Mouse (Mus musculus): Measurements from ENCODE around the gene Stpg2.
"Not testable (repeated sequence)": the region's sequence is repeated elsewhere in the genome, so short reads cannot be mapped to it uniquely, and the experiment has no call there.

The Stpg2 gene

DNA sequence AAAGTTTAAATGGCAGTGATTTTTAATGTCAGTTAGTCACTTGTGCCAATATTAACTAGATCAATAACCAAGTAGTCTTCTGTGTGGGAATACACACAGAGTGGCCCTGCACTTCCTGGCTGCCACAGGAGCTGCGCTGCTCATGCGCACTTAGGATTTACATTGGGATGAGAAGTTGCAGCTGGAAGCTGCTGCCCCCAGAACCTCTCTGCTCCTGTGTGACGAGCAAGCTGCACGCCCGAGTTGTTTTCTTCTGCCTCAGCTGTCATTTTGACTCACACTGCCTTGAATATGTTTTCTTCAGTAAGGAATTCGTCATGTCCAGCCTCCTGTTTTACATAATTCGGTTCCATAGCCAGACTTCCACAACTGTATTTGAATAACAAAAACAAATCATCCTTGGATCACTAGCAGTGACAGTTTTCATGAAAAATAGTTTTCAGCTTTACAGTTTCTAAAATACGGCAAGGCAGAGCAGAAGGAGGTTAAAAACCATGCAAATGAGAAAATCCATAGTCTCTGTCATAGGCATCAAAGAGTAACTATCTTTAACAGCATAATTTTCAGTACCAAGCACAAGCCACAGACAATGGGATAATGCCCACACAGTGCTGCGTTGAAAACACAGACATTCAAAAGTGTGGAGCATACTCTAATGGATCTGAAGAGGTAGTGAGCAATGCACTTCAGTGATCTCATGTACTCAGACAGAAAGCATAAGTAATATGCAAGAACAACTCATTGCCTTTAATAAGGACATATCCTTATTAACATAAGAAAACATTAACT is 191.8 kb downstream of the Stpg2 start:
- no peak for ATAC-seq (ENCODE audit: insufficient number of reproducible peaks, low FRiP score, low TSS enrichment)

DNA sequence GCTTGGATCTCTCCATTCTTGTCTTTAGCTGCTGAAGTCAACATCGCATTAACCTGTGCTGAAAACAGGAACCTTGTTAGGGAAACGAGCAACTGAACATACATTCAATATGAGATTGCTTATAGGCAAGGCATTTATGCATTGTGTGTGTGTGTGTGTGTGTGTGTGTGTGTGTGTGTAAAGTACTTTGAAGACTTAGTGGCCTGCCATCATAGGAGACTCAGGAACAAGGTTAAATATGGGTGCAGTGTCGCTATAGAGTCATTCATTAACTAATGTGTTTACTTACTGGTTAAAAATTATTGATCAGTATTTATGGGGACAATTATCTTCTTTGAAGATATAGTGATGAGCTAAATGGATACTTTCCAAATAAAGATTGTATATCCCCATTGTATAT is 199.2 kb downstream of the Stpg2 start:
- no peak for ATAC-seq (ENCODE audit: insufficient number of reproducible peaks, low FRiP score, low TSS enrichment)

DNA sequence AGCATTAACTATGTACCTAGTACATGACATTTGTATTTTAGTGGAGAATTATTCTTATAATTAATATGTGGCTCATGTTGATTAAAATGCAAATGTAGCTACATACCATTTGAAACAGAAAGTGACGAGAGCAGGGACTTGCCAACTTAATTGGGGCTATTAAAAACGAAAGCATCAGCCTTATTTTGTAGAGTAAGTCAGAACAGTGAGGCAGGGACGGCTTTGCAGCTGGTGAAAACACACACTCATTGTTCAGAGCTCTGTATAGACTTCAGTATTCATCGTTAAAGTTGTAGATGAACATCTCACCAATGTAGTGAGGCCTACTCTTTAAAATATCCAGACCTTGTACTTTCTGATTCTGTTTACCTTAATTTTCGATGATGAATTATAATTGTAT is 213.6 kb downstream of the Stpg2 start:
- ATAC-seq (ENCODE audit: insufficient number of reproducible peaks, low FRiP score, low TSS enrichment): no peak

DNA sequence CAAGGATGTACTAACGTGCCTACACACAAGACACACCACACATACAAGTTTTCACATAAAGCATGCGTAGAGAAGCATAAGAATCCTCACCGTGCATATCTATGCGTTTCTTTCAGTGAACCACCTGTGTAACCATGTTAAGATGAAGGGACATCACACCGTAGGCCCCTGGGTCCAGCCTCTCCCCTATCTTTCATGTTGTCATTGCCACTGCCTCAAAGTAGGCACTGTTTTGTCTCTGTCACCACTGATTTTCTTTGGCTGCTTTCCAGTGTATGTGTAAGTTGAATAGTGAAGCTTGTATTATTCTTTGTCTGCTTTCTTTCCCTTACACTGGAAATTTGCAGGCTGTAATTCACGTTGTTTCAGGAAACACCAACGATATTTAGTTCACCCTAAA is 236.7 kb downstream of the Stpg2 start:
- no peak for ATAC-seq (ENCODE audit: insufficient number of reproducible peaks, low FRiP score, low TSS enrichment)

DNA sequence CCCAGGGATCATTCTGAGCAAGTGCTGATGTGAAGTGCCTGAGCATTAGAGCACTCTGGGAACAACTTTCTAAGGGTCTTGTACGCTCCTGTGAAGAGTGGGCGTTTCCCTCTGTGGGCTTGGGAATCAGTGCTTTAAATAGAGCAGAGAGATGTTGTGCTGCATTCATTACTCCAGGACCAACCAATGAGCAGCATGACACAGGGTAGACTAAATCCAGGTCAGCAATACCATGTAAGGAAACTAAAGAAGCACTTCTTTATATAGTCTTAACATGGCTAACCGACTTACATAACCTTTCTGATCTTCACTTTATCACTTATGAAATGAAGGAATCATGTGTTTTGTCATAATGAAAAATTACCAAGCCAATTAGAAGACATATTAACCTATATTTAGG is 290.4 kb downstream of the Stpg2 start:
- ATAC-seq (ENCODE audit: insufficient number of reproducible peaks, low FRiP score, low TSS enrichment): no peak

DNA sequence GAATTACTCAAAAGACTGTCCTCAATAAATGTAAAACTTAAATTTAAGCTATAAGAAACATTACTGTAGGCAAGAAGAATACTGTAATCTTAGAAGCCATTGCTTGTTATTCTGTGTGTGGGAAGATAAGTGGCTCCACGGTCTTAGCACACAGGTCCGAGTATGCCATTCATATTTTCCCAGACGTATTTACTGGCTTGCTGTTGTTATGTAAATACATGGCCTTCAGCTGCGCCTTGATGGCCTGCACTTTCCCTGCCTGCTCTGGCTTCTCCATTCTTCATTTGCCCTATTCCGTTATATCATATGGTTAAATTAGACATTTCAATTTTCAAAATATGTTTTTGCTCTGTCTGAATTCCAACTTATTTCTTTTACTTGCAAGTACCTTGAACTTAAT is 296.7 kb downstream of the Stpg2 start:
- no peak for ATAC-seq (ENCODE audit: insufficient number of reproducible peaks, low FRiP score, low TSS enrichment)

DNA sequence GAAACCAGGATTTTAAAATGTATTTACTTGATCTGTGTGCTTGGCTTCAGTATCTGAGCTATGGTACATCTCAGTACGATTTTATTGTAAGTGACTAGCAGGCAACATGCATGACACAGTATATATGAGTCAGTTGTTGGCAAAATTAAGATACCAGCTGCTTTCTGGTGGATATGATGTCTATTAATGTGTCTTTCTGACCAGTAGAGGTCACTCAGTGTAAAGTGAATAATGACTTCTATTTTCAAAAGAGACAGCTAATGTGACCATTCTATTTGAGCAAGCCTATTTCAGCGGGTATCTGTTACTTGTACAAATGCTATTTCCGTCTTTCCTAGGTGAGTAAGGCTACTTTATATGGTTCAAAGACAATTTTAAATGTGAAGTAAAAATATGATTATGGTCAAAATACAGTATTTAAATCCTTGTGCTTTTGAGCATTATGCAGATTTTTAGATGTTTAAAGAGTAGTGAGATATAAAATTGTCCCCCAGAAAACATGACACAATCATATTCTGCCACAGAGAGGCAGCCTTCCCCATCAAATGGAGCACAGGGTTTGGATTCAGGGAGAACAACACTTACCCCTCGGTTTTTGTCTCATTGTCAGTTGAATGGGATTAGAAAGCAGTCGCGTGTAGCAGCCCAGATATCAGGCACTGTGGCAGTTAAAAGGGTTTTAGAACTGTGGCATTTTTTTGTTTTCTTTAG is 303.9 kb downstream of the Stpg2 start:
- peak; percentile 98 for ATAC-seq (ENCODE audit: insufficient number of reproducible peaks, low FRiP score, low TSS enrichment)

DNA sequence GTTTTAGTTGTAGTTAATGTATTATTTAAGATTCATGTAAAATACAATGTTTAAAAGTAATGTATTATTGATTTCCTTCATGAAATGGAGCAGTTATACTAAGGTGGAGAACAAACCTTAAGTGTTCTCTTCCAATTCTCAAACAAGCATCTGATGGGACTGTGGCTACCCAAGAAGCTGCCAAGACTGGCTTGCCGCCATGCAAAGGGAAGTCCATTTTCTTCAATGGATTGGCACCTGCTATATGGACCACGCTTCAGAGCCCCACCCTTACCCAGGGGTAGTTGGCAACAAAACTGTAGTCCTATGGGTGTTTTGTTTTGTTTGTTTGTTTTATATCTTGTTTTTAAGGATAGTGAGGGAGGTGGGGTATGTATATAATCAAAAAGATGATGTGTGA is 373.0 kb downstream of the Stpg2 start:
- ATAC-seq (ENCODE audit: insufficient number of reproducible peaks, low FRiP score, low TSS enrichment): no peak

DNA sequence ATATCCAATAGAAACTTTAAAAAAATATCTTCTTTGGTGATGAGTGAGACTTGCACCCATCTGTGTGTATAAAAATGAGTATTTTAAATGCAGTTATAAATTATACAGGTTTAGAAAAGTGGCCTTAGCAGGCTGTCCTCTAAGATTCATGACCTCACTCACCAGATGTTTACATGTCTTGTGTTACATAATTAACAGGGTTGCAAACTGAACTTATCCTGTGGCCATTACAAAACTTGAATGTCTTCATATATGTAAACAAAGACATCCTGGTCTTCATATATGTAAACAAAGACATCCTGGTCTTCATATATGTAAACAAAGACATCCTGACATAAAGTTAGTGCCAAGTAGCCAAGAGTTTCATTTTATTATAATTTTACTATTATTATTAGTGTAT is 375.8 kb downstream of the Stpg2 start:
- no peak for ATAC-seq (ENCODE audit: insufficient number of reproducible peaks, low FRiP score, low TSS enrichment)

DNA sequence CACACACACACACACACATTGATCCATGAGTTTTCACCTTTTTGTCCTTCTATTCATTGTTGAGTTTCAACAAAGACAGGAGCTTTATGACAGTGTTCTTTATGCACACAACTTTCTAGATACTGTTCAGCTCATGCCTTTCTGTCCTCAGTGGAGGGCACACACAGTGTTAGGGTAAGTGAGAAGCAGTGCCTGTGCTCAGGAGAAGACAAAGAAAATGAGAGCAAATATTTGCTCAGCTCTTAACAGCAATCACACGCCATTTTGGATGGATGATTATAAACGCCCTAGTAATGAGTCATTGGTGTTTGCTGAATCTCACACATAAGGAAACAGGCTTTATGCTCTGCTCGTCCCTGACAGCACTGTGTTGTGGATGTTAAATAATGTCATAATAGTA is 394.0 kb downstream of the Stpg2 start:
- ATAC-seq (ENCODE audit: insufficient number of reproducible peaks, low FRiP score, low TSS enrichment): no peak

DNA sequence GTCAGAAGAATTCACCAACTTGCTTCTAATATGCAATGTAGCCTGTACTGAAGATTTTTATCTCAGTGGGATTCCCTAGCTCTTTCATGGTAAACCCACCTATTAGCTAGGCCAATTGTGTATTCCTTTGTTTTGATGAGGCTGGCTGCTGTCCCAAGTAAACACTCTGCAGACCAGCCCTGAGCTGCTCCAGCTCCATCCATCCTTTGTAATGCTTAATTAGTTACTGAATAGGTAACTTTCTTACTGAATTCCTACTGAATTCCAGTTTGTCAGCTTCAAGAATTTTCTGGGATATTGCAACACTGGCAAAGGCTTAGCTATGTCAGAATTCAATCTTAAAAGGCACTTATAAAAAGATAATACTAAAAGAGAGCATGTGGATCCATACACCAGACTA is 402.8 kb downstream of the Stpg2 start:
- ATAC-seq (ENCODE audit: insufficient number of reproducible peaks, low FRiP score, low TSS enrichment): not testable (repeated sequence)

DNA sequence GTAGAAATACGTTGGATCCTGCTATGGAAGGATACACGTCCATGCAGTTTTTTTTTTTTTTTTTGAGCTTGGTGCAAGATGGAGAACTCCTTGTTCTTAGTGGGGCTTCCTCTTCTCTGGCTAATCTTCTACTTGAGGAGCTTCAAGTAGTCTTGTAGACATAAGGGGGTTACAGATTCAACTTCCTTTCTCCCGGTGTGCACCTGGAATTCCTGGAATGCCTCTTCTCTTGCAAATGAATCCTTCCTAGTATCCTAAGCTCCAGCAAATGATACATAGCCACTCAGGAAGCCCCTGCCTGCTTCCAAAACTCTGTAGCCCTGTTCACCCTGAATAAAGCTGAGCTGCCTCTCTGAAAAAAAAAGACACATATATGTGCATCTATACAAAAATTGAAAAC is 409.1 kb downstream of the Stpg2 start:
- no peak for ATAC-seq (ENCODE audit: insufficient number of reproducible peaks, low FRiP score, low TSS enrichment)

DNA sequence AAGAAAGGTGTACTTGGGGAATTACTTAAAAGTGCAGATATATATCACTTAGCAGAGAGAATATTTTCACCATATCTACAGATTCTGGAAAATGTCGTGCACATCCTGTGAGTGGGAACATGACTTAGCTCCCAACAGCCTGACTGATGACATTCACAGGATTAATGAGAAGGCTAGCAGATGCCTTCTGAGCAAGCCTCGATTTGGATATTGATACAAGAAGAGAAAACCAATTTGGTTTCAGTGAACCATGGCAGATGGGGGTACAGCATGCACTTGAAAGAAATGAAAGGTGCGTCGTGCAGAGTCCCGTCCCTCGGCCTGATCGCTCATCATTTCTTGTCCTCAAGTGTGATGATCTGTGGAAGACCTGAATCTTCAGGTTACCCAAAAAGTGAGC is 410.3 kb downstream of the Stpg2 start:
- no peak for ATAC-seq (ENCODE audit: insufficient number of reproducible peaks, low FRiP score, low TSS enrichment)

DNA sequence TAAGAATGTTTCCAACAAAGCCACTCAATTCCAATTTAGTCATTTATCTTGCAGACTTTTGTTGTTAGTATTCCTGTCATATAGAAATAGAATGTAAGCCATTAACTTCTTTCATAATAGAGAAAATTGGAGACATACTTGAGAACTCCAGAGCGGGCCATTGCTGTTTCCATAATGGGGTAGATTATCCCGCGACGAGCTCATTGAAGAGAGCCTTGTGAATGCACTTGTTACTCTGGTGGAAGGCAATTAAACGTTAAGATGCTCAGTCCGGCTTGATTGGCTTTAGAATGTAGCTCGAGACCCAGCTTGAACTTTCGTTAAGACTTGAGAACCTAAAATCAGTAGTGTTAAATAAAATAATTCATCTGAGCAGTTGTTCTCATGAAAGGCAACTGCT is 432.4 kb downstream of the Stpg2 start:
- ATAC-seq (ENCODE audit: insufficient number of reproducible peaks, low FRiP score, low TSS enrichment): no peak

DNA sequence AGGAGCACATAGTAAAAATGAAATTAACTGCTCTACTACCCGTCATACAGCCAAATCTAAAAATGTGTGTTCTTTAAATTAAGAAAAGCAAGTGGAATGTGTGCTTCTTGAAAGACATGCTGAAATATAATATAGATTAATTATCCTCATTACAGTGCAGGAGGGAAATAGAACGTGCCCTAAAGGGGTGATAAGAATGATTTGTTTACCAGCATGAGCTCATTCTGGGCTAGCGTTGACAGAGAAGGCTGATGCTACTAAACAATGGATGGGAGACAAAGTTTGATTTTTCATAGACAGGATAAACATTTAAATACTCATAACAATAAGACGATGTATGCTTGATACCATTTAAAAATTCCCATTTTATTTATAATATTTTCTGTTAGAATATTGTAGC is 446.0 kb downstream of the Stpg2 start:
- ATAC-seq (ENCODE audit: insufficient number of reproducible peaks, low FRiP score, low TSS enrichment): no peak

DNA sequence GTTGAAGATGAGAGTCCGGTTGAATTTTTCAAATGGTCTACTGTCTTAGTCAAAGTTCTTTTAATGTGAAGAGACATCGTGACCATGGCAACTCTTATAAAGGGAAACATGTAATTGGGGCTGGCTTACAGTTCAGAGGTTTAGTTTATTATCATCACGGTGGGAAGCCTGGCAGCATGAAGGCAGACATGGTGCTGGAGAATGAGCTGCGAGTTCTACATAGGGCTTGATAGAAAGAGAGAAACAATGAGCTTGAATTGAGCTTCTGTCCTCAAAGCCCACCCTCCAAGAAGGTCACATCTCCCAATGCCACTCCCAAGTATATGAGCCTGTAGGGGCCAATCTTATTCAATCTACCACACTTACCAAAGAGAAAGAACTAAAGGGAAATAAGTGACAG is 453.9 kb downstream of the Stpg2 start:
- no peak for ATAC-seq (ENCODE audit: insufficient number of reproducible peaks, low FRiP score, low TSS enrichment)

DNA sequence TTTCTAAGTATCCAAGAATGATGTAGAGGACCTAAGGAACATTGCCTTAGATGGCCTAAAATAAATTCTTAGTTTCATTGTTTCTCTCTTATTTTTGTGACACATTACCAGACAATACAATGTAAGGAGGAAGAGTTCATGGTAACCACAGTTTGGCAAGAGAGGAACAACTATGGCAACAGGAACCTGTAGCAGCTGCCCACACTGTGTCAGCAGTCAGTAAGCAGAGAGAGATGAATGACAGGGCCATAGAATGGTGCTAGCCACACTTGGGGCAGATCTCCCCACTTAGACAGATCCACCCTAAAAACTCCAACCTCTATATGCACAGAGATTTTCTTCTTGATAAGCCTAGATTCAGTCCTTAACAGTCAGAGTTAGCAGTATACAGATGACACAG is 456.7 kb downstream of the Stpg2 start:
- ATAC-seq (ENCODE audit: insufficient number of reproducible peaks, low FRiP score, low TSS enrichment): no peak

DNA sequence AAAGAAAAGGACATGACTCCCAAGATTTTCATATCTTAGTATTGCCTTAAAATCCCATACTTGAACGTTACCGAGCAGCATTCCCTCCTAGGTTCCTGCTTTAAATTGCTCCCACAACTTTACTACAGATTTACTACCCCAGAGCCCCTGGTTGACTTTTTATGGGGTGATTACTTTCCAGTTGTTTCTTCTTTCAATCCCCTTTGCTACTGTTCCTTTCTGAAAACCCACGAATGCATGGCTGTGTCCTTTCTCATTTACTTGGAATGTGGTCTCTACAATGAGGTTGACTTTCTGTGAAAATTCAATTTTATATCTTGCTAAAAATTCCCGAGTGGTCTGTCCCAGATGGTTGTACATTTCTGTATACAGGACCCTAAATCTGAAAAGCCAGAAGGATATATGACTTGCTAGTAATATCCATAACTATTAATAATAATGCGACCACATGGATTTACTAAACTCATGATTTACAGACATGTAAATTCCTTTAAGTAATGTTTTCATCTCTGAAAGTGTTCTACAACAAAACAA is 458.3 kb downstream of the Stpg2 start:
- no peak for ATAC-seq (ENCODE audit: insufficient number of reproducible peaks, low FRiP score, low TSS enrichment)

DNA sequence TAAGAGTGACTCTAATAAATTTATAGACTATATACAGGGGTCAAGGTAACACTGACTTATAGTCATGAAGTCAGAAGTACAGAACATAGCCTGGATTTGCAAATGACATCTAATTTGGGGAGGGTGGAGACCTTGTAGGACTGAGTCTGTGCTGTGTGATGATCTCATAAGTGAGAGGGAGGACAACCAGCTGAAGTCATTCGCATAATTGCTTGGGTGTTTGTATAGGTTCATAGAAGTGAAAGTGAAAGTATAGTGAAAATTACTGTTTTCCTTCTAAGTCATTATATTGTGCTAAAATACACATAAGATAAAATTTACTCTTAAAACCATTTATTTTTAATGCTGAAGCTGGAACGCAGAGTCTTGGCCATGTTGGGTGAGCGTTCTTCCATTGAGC is 459.6 kb downstream of the Stpg2 start:
- ATAC-seq (ENCODE audit: insufficient number of reproducible peaks, low FRiP score, low TSS enrichment): no peak

DNA sequence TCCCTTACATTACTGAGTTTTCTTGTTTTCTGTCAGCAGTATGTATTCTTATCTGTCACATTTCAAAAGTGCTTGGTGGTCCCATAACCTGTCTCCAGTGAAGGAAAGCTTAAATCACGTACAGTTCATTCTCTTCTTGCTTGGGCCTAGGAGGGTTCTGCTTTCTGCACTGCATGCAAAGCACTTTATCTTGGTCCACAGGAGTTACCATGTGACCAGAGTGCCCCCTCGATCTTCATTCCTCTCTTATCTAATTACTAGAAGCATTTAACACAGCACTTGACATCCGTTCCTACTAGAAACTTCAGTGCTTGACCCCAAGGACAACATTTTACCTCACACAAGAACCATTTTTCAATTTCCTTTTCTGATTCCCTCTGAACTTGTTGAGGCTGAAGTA is 470.7 kb downstream of the Stpg2 start:
- no peak for ATAC-seq (ENCODE audit: insufficient number of reproducible peaks, low FRiP score, low TSS enrichment)

DNA sequence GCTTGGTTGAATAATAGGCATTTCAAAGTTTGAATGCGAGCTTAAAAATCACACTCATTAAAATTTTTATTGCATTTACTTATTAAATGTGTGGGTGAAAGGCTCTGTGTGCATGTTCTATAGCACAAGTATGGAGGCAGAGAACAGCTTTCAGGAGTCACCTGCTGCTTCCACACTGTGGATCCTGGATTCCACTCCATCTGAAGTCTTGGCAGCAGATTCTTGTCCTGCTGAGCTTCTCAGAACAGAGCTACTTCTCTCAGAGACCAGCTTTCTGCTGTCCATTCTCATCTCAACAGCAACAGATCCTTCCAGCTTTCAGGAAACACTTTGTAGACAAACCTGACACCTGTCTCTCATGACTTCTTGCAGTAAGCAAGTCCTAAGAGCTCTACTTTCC is 471.2 kb downstream of the Stpg2 start:
- ATAC-seq (ENCODE audit: insufficient number of reproducible peaks, low FRiP score, low TSS enrichment): peak; percentile 95

DNA sequence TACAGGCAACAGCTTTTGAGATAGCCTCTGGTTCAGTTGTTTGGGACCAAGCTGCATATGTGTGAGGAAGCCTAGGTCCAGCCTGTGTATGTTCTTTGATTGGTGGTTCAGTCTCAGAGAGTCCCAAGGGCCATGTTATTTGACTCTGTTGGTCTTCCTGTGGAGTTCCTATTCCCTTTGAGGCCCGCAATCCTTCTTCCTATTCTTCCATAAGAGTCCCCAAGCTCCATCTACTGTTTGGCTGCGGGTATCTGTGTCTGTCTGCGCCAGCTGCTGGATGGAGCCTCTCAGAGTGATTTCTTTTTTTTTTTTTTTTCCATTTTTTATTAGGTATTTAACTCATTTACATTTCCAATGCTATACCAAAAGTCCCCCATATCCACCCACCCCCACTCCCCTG is 498.7 kb downstream of the Stpg2 start:
- not testable (repeated sequence) for ATAC-seq (ENCODE audit: insufficient number of reproducible peaks, low FRiP score, low TSS enrichment)

Measured in cerebellum, adult (tissue).